Mouse (Mus musculus) forebrain, embryonic 10.5 days (tissue): Measurements from ENCODE around the gene Defb26. TPM values are rescaled to one million over a fixed set of nuclear protein-coding genes. Genes with fewer than 3 reads are reported as not detected.

ENCODE experiments used
- polyA plus RNA-seq: library from polyadenylated mRNA; unstranded; fragments of >200 nt; fragmentation: Nextera tagmentation; extraction: Ambion mirVana; gene quantifications from 2 replicates; pipeline ENCODE4 v1.2.1, GENCODE M21; 2016

Defb26 gene
- polyA plus RNA-seq, 1 experiment from 2014 or later, result not detected

Other genes starting within 250 kb of the Defb26 start
- 28.4 and 28.6 TPM in 2 replicates for gene Tbc1d20, start 217.9 kb downstream of the Defb26 start, polyA plus RNA-seq
- 98.1 and 98.2 TPM in 2 replicates for gene Rbck1, start 179.0 kb downstream of the Defb26 start, polyA plus RNA-seq
- 2.3 and 3.1 TPM in 2 replicates for gene Trib3, start 167.7 kb downstream of the Defb26 start, polyA plus RNA-seq
- gene Nrsn2, start 135.1 kb downstream of the Defb26 start, polyA plus RNA-seq, result 1.1 and 2.4 TPM in 2 replicates
- 9.3 and 9.5 TPM in 2 replicates for gene Sox12, start 113.6 kb downstream of the Defb26 start, polyA plus RNA-seq
- 46.5 and 50.0 TPM in 2 replicates for gene Zcchc3, start 96.7 kb downstream of the Defb26 start, polyA plus RNA-seq
- 0.76 and 1.0 TPM in 2 replicates for gene 6820408C15Rik, start 96.1 kb downstream of the Defb26 start, polyA plus RNA-seq
- gene Defb23, start 47.1 kb downstream of the Defb26 start, polyA plus RNA-seq, result not detected in 2 replicates
- gene Defb20, start 34.6 kb downstream of the Defb26 start, polyA plus RNA-seq, result not detected in 2 replicates
- gene Defb22, start 21.6 kb downstream of the Defb26 start, polyA plus RNA-seq, result not detected in 2 replicates
- gene Defb28, start 6.6 kb upstream of the Defb26 start, polyA plus RNA-seq, result not detected in 2 replicates
- not detected in 2 replicates for gene Defb29, start 28.4 kb upstream of the Defb26 start, polyA plus RNA-seq
- gene Gm17416, start 57.6 kb upstream of the Defb26 start, polyA plus RNA-seq, result not detected in 2 replicates
- not detected in 2 replicates for gene Defb21, start 61.1 kb upstream of the Defb26 start, polyA plus RNA-seq
- not detected in 2 replicates for gene Defb19, start 68.6 kb upstream of the Defb26 start, polyA plus RNA-seq
- gene Defb45, start 87.7 kb upstream of the Defb26 start, polyA plus RNA-seq, result not detected in 2 replicates
- gene Defb36, start 92.6 kb upstream of the Defb26 start, polyA plus RNA-seq, result not detected in 2 replicates
- gene Defb25, start 111.4 kb upstream of the Defb26 start, polyA plus RNA-seq, result not detected in 2 replicates
- 0.16 and 0.18 TPM in 2 replicates for gene Rem1, start 115.3 kb upstream of the Defb26 start, polyA plus RNA-seq
- gene H13, start 157.8 kb upstream of the Defb26 start, polyA plus RNA-seq, result 90.7 and 93.2 TPM in 2 replicates
- gene Mcts2, start 175.3 kb upstream of the Defb26 start, polyA plus RNA-seq, result 39.1 and 40.3 TPM in 2 replicates
- 57.5 and 61.1 TPM in 2 replicates for gene Id1, start 224.6 kb upstream of the Defb26 start, polyA plus RNA-seq
- 3.0 and 4.2 TPM in 2 replicates for gene Cox4i2, start 242.5 kb upstream of the Defb26 start, polyA plus RNA-seq